Mouse (Mus musculus): Measurements from ENCODE around the gene Plppr3. TPM values are rescaled to one million over a fixed set of nuclear protein-coding genes. Genes with fewer than 3 reads are reported as not detected.

Gene Plppr3
- polyA plus RNA-seq, 1 experiment, result 3.6 TPM

- H3K27me3 ChIP-seq (ENCODE audit: control insufficient read depth, insufficient read depth, low read length), result no peaks in the 10 kb centered on the region
- WGBS, result 47% methylated on average over 9 of the region's 9 CpGs
- H3K4me3 ChIP-seq (ENCODE audit: extremely low read depth, insufficient read depth, insufficient read length), result no peak overlapping the region
- TF ChIP-seq CTCF (IDR thresholded peaks at IDR 0.05; ENCODE audit: extremely low read depth, insufficient read depth, insufficient read length, insufficient replicate concordance) (no peak), POLR2A (IDR thresholded peaks at IDR 0.05; ENCODE audit: low read depth, low read length) (no peak)
- no peak overlapping the region for H3K27ac ChIP-seq (ENCODE audit: insufficient read depth, low read length)
- H3K4me1 ChIP-seq (ENCODE audit: control insufficient read depth, insufficient read depth, insufficient read length), result no peaks in the 10 kb centered on the region; the same call in 1 of the 2 replicates
- no peaks in the 10 kb centered on the region for H3K36me3 ChIP-seq (ENCODE audit: control insufficient read depth, insufficient read depth, low read length)
- DNase-seq (ENCODE audit: low read depth in 1 of 2, low spot score in 2 of 2), result no peak
Measured at GRCm38 (mm10) chr10:79832786-79833181, 41.6 kb downstream of the Plppr3 start.

- H3K36me3 ChIP-seq (ENCODE audit: control insufficient read depth, insufficient read depth, low read length), result no peaks in the 10 kb centered on the region
- no peak overlapping the region for H3K27ac ChIP-seq (ENCODE audit: insufficient read depth, low read length)
- no peaks in the 10 kb centered on the region for H3K27me3 ChIP-seq (ENCODE audit: control insufficient read depth, insufficient read depth, low read length)
- no peak for TF ChIP-seq CTCF (IDR thresholded peaks at IDR 0.05; ENCODE audit: extremely low read depth, insufficient read depth, insufficient read length, insufficient replicate concordance)
- no peak for TF ChIP-seq POLR2A (IDR thresholded peaks at IDR 0.05; ENCODE audit: low read depth, low read length)
- 12% methylated on average over 7 of the region's 7 CpGs for WGBS
- H3K4me1 ChIP-seq (ENCODE audit: control insufficient read depth, insufficient read depth, insufficient read length), result no peaks in the 10 kb centered on the region; the same call in 1 of the 2 replicates
- H3K4me3 ChIP-seq (ENCODE audit: extremely low read depth, insufficient read depth, insufficient read length), result no peak overlapping the region
- DNase-seq (ENCODE audit: low read depth in 1 of 2, low spot score in 2 of 2), result no peak
Measured at GRCm38 (mm10) chr10:79832026-79832785, 42.2 kb downstream of the Plppr3 start.

GRCm38 (mm10) chr10:79831583-79831982 lies 42.9 kb downstream of the Plppr3 start:
- 56% methylated on average over 3 of the region's 3 CpGs for WGBS
- DNase-seq (ENCODE audit: low read depth in 1 of 2, low spot score in 2 of 2), result no peak
- Histone ChIP-seq H3K36me3 (ENCODE audit: control insufficient read depth, insufficient read depth, low read length) (no peaks in the 10 kb centered on the region), H3K27me3 (ENCODE audit: control insufficient read depth, insufficient read depth, low read length) (no peaks in the 10 kb centered on the region), H3K4me3 (ENCODE audit: extremely low read depth, insufficient read depth, insufficient read length) (no peak overlapping the region), H3K4me1 (ENCODE audit: control insufficient read depth, insufficient read depth, insufficient read length) (no peaks in the 10 kb centered on the region; the same call in 1 of the 2 replicates), H3K27ac (ENCODE audit: insufficient read depth, low read length) (no peak overlapping the region)
- no peak for TF ChIP-seq POLR2A (IDR thresholded peaks at IDR 0.05; ENCODE audit: low read depth, low read length)
- no peak for TF ChIP-seq CTCF (IDR thresholded peaks at IDR 0.05; ENCODE audit: extremely low read depth, insufficient read depth, insufficient read length, insufficient replicate concordance)

GRCm38 (mm10) chr10:79824413-79824812 lies 50.0 kb downstream of the Plppr3 start:
- H3K27ac ChIP-seq (ENCODE audit: insufficient read depth, low read length), result no peak overlapping the region
- H3K4me1 ChIP-seq (ENCODE audit: control insufficient read depth, insufficient read depth, insufficient read length), result no peaks in the 10 kb centered on the region

GRCm38 (mm10) chr10:79823011-79823410 lies 51.4 kb downstream of the Plppr3 start:
- Histone ChIP-seq H3K27ac (ENCODE audit: insufficient read depth, low read length) (no peak overlapping the region), H3K36me3 (ENCODE audit: control insufficient read depth, insufficient read depth, low read length) (no peaks in the 10 kb centered on the region), H3K4me1 (ENCODE audit: control insufficient read depth, insufficient read depth, insufficient read length) (no peaks in the 10 kb centered on the region), H3K27me3 (ENCODE audit: control insufficient read depth, insufficient read depth, low read length) (no peaks in the 10 kb centered on the region), H3K4me3 (ENCODE audit: extremely low read depth, insufficient read depth, insufficient read length) (no peak overlapping the region)
- WGBS, result 55% methylated on average over 6 of the region's 6 CpGs
- no peak for DNase-seq (ENCODE audit: low read depth in 1 of 2, low spot score in 2 of 2)
- no peak for TF ChIP-seq POLR2A (IDR thresholded peaks at IDR 0.05; ENCODE audit: low read depth, low read length)
- no peak for TF ChIP-seq CTCF (IDR thresholded peaks at IDR 0.05; ENCODE audit: extremely low read depth, insufficient read depth, insufficient read length, insufficient replicate concordance)

More at GRCm38 (mm10) chr10:79824413-79824812, 50.0 kb downstream of the Plppr3 start:
- Histone ChIP-seq H3K4me3 (ENCODE audit: extremely low read depth, insufficient read depth, insufficient read length) (no peak overlapping the region), H3K36me3 (ENCODE audit: control insufficient read depth, insufficient read depth, low read length) (no peaks in the 10 kb centered on the region), H3K27me3 (ENCODE audit: control insufficient read depth, insufficient read depth, low read length) (no peaks in the 10 kb centered on the region)
- WGBS, result 42% methylated on average over 6 of the region's 6 CpGs
- TF ChIP-seq POLR2A (IDR thresholded peaks at IDR 0.05; ENCODE audit: low read depth, low read length) (no peak), CTCF (IDR thresholded peaks at IDR 0.05; ENCODE audit: extremely low read depth, insufficient read depth, insufficient read length, insufficient replicate concordance) (no peak)
- no peak for DNase-seq (ENCODE audit: low read depth in 1 of 2, low spot score in 2 of 2)

GRCm38 (mm10) chr10:79822372-79822771 lies 52.1 kb downstream of the Plppr3 start:
- TF ChIP-seq CTCF (IDR thresholded peaks at IDR 0.05; ENCODE audit: extremely low read depth, insufficient read depth, insufficient read length, insufficient replicate concordance) (no peak), POLR2A (IDR thresholded peaks at IDR 0.05; ENCODE audit: low read depth, low read length) (no peak)
- 85% methylated on average over 17 of the region's 17 CpGs for WGBS
- Histone ChIP-seq H3K4me3 (ENCODE audit: extremely low read depth, insufficient read depth, insufficient read length) (no peak overlapping the region), H3K27me3 (ENCODE audit: control insufficient read depth, insufficient read depth, low read length) (no peaks in the 10 kb centered on the region), H3K36me3 (ENCODE audit: control insufficient read depth, insufficient read depth, low read length) (no peaks in the 10 kb centered on the region), H3K27ac (ENCODE audit: insufficient read depth, low read length) (no peak overlapping the region), H3K4me1 (ENCODE audit: control insufficient read depth, insufficient read depth, insufficient read length) (no peaks in the 10 kb centered on the region)
- DNase-seq (ENCODE audit: low read depth in 1 of 2, low spot score in 2 of 2), result no peak

GRCm38 (mm10) chr10:79821731-79822130 lies 52.7 kb downstream of the Plppr3 start:
- Histone ChIP-seq H3K4me1 (ENCODE audit: control insufficient read depth, insufficient read depth, insufficient read length) (no peaks in the 10 kb centered on the region), H3K4me3 (ENCODE audit: extremely low read depth, insufficient read depth, insufficient read length) (no peak overlapping the region), H3K27me3 (ENCODE audit: control insufficient read depth, insufficient read depth, low read length) (no peaks in the 10 kb centered on the region), H3K36me3 (ENCODE audit: control insufficient read depth, insufficient read depth, low read length) (no peaks in the 10 kb centered on the region), H3K27ac (ENCODE audit: insufficient read depth, low read length) (no peak overlapping the region)
- TF ChIP-seq POLR2A (IDR thresholded peaks at IDR 0.05; ENCODE audit: low read depth, low read length) (no peak), CTCF (IDR thresholded peaks at IDR 0.05; ENCODE audit: extremely low read depth, insufficient read depth, insufficient read length, insufficient replicate concordance) (no peak)
- no peak for DNase-seq (ENCODE audit: low read depth in 1 of 2, low spot score in 2 of 2)
- 92% methylated on average over 12 of the region's 12 CpGs for WGBS

Measured in spleen, adult 2 months (tissue).